Mouse (Mus musculus) naive thymus-derived CD4-positive, alpha-beta T cell, adult 2 months (primary cell): ENCODE measurements around the gene Pkig.
A peak's percentile ranks its signal among the peaks of the same experiment; 100 is the strongest.
"Not testable (repeated sequence)": the region's sequence is repeated elsewhere in the genome, so short reads cannot be mapped to it uniquely, and the experiment has no call there.

Experiments
- DNase-seq: peaks from one replicate; pipeline ENCODE4 v3.0.0-alpha.2; 2011; ENCODE audit warnings: low read depth

The Pkig gene

GRCm38 (mm10) chr2:163643576-163643971 is 14.6 kb upstream of the Pkig start:
- DNase-seq = no peak

DNA sequence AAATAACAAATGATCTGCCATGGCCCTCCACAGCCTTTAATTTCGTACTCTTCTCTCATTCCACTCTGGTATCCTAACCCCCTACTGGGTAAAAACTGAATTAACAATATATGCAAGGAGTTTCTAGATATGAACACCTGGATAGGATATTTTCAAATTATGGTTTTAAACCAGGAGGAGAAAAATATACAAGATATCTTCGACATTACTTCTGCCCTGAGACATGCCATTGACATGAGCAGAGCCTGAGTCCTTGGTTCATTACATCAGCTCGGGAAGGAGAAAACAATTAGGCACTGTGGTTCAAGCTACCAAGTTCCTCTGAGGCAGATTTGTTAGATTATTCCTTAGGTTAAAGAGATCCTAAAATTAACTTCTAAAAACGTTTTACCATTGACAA is 14.1 kb upstream of the Pkig start:
- DNase-seq = peak; percentile 63

DNA sequence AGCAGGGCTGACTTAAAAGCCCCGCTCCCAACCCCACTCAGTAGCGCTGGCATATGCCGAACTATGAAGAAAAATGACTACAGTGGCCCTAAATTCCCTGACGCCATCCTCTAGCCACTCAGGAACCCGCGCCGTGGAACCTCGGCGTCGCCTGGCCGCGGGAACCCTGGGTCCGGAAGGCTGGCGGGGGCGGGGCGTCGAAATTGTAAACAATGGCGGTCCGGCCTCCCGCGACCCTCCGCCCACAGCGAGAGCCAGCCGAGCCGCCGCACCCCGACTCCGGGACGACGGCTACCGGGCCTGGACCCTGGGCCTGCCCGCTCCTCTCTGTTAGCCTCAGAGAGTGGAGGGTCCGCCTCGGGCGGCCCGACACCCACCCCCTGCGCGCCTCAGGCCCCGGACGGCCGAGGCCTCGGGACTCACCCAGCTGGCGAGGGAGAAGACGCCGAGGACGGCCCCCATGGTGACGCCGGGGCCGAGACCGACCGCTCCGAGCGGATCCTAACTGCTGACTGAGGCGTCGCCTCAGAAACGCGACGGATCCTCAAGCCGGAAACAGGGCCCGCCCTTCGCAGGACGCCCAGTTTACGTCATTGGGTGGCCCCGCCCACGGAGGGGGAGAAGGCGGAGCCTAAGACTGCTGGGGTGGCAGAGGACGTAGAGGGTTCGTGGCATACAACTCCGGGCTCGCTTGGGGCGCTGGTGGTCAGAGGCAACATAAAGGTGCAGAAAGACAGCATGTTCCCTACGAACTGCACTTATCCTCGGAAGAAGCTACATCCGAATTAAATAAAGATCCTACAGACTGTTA is 13.4 kb upstream of the Pkig start, which contains the start of gene Serinc3:
Serinc3 (minus strand) TSS at position 557 of the 811 bp plus-strand sequence.
- DNase-seq = peak; percentile 100

- DNase-seq = no peak
These were observed 12.3 kb upstream of the Pkig start for GRCm38 (mm10) chr2:163645700-163646460.

GRCm38 (mm10) chr2:163646461-163647080 is 11.6 kb upstream of the Pkig start:
- DNase-seq = no peak

- not testable (repeated sequence) for DNase-seq
These were observed 2.5 kb upstream of the Pkig start for GRCm38 (mm10) chr2:163655699-163656098.

DNA sequence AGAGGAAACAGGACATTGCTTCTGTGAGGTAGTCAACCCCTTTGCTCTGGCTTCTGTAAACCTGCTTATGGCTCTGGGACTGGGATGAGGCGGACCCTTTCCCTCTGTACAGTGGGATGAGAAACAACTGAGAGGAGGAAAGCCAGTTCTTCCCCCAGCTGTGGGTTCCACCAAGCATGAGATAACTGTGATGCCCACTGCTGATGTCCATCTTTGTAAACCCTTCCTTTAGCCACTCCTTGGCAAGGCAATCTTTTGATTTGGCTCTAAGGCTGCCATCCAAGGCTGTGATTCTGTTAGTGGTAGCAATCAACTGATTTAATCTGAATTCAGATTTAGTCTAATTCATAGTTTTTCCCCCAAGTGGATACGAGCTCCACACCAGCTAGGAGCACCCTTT is 700 bp upstream of the Pkig start:
- DNase-seq = no peak

- DNase-seq = peak; percentile 27
These were observed 755 bp downstream of the Pkig start for GRCm38 (mm10) chr2:163658941-163659340.

GRCm38 (mm10) chr2:163659431-163659830 is 1.2 kb downstream of the Pkig start:
- no peak for DNase-seq

- no peak for DNase-seq
These were observed 2.0 kb downstream of the Pkig start for GRCm38 (mm10) chr2:163660103-163660701.

DNA sequence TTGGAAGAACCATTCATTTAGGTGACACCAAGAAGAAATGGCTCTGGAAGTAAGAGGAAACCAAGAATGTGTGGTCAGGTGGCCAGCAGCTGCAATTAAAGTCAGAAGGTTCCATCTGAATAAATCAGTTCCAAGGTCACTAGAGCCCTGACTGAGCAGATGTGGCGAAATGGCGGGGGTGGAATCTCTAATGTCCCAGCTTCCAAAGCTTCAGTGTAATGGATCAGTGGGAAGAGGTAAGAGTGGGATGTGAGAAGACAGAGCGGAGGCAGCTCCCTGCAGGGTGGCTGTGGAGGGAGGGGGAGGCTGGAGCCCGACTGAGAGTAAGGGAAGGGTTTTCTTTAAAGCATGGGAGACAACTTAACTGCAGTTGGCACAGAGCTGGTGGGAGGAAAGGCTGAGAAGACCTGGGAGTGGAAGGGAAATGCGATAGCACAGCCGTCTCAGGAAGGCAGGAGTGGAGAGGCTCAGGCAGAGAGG is 3.2 kb downstream of the Pkig start:
- no peak for DNase-seq

DNA sequence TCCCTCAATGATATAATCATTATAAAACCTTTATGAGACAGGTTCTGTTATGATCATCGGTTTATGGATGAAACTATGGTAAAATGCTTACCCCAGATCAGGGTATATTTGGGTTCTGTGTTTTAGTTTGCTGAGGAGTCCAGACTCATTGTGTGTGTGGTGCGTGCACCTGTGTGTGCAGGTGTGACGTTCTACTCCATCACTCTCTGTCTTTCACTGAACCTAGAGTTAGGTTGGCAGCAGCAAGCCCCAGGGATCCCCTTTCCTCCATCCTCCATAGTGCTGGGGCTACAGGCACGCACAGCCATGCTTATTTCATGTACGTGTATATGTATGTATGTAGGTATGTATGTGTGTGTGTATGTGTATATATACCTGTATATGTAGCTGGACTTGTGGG is 3.9 kb downstream of the Pkig start:
- DNase-seq = no peak

DNA sequence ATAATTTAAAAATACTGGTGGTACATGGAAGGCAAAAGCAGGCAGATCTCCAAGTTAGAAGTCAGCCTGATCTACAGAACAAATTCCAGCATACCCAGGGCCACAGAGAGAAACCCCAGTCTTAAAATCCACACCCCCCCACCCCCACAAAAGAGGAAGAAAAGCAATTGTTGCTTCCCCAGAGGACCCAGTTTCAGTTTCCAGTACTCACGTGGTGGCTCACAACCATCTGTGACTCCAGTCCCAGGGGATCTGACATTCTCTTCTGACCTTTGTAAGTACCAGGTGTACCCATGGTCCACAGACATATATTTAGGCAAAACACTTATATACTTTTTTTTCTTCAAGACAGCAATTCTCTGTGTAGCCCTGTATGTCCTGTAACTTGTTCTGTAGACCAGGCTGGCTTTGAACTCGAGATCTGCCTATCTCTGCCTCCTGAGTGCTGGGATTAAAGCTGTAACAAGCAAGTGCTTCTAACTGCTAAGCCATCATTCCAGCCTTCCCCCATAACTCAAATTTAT is 4.6 kb downstream of the Pkig start:
- no peak for DNase-seq

DNA sequence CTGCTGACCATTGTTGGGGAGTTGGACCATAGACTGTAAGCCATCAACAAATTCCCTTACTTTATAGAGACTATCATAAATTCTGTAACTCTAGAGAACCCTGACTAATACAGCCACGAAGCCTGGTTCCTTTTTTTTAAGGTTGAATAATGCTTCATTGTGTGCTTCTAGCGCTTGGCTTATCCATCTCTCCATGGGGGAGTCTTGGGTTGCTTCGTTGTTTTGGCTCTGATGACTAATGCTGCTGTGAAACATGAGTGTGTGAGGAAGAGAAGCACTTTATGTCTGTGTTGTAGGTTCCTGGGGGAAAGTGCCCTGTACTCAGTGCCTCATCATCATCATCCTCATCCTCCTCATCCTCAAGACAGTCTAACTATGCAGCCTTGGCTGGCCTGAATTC is 5.7 kb downstream of the Pkig start:
- DNase-seq = no peak

GRCm38 (mm10) chr2:163667045-163667444 is 8.9 kb downstream of the Pkig start:
- peak; percentile 41 for DNase-seq

- DNase-seq = no peak
These were observed 12.8 kb downstream of the Pkig start for GRCm38 (mm10) chr2:163670872-163671594.

DNA sequence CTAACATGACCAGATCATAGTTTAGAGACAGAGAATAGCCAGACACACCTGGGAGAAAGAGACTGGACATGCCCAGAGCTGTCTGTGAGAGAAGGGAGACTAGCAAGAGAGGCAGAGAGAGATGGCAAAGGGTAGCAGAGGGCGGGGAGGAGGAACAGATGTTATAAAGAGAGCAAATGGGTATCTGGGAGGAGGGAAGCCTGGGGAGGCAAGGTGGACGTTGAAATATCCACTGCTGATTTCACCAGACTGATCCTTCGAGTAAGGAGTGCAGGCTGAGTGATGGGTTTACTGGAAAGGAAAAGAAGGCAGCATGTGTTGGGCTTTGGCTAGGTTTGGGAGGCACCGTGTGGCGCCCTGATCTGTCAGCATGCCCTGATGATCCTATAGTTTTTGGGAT is 16.2 kb downstream of the Pkig start:
- no peak for DNase-seq

DNA sequence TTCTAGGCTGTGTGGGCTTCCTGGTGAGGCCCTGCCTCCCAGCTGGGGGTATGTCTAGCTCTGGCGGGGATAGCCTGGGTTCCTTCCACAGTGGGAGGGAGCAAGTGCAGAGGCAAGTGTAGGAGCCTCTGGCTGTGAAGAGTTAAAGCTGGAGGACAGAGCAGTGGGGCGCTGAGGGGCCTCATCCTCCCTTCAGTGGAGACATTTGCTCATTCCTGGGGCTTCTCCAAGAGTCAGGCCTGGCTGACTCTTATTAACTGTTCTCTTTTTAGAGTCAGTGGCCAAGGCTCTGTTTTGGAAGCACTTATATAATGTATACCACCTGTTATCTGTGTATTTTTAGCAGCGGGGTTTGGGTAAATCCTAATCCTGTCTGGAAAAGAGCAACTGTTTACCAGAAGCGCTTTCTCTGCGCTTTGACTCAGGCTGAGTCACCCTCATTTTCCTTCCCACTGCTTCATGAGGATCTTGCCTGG is 17.0 kb downstream of the Pkig start:
- DNase-seq = no peak

- DNase-seq = no peak
These were observed 17.5 kb downstream of the Pkig start for GRCm38 (mm10) chr2:163675662-163676061.

DNA sequence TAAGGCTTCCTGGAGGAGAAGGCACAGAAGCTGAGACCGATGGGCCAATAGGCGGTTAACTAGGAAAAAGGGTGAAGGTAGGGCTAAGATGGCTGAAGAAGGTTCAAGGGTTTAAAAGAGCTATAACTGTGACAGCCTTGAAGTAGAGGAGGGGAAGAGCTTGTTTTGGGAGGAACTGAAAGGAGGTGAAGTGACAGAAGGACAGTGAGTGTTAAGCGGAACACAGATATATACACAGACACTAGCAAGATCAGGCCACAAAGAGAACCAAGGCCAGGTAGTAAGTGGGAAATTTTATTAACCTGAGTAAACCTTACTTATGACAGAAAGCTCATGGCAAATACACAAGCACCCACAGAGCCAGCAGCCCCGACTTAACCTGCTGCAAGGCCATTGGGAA is 18.1 kb downstream of the Pkig start:
- no peak for DNase-seq

- no peak for DNase-seq
These were observed 18.6 kb downstream of the Pkig start for GRCm38 (mm10) chr2:163676745-163677144.
